Mouse (Mus musculus): ENCODE measurements at regions not wholly inside any gene's neighbourhood (a gene's known extent, or its start where the extent isn't known, plus 50 kb on each side); places are given as distances from the start of the nearest gene placed in this dataset.

- TF ChIP-seq CTCF (conservative IDR thresholded peaks at IDR 0.05; ENCODE audit: insufficient read depth, insufficient read length, low read depth, low read length) = no peak
- no peak for TF ChIP-seq POLR2A (IDR thresholded peaks at IDR 0.05; ENCODE audit: low read depth, low read length)
These were observed 354.3 kb upstream of the Pik3r1 start for GRCm38 (mm10) chr13:102122341-102122740.
